Mouse (Mus musculus) spleen, postnatal 4 days (tissue): ENCODE results near the gene Sdc4.
A peak's percentile ranks its signal among the peaks of the same experiment; 100 is the strongest.

Experiments used
- DNase-seq, 2 experiments: peaks; one replicate each; pipeline ENCODE4 v3.0.0; 2022; ENCODE audit warnings: low spot score in 2 of 2

Gene Sdc4

GRCm38 (mm10) chr2:164449341-164450042 lies 5.8 kb upstream of the Sdc4 start:
- no peak for DNase-seq

DNA sequence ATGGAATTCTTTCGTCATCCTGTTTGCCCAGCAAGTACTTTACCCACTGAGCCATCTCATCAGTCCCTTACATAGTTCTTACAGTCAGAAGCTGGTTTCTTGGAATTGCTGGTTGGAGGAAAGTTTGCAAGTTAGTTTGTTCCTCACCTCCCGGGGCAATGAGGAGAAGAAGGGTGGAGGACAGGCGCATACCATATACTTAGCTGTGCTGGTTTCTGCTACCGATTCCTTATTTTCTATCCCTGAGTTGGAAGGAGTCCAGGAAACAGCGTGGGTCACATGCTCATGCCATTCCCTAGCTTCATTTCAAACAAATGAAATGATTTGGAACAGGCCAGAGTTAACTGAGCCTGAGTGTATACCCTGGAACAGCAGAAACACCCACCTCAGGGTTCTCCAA lies 5.2 kb upstream of the Sdc4 start:
- DNase-seq, result no peak

GRCm38 (mm10) chr2:164448140-164448539 lies 4.5 kb upstream of the Sdc4 start:
- no peak for DNase-seq

- DNase-seq, result no peak
Observed at GRCm38 (mm10) chr2:164446086-164446469, 2.4 kb upstream of the Sdc4 start.

DNA sequence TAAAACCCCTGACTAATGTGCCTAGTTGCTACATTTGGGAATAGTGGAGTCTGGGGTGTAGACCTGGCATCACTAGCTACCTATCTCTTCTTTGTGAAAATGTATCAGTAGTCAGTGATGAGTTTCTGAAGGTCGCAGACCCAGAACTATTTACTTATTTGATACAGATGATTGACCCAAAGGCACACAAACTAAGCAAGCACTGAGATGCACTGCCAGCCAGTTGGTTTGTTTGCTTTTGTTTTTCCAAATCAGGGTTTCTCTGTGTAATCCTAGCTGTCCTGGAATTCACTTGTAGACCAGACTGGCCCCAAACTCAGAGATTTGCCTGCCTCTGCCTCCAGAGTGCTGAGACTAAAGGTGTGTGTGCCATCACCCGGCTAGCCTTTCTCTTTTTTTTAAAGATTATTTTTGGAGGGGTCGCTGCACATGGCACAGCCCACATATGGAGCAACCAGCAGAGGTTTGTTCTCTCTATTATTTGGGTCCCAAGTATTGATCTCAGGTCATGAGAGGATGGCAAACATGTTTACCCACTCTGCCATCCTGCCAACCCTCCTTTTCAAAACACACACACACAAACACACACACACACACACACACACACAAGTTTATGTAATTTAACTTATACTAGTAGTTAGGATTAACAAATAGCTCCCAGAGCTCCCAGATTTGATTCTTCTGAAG lies 1.9 kb upstream of the Sdc4 start:
- DNase-seq, result no peak

DNA sequence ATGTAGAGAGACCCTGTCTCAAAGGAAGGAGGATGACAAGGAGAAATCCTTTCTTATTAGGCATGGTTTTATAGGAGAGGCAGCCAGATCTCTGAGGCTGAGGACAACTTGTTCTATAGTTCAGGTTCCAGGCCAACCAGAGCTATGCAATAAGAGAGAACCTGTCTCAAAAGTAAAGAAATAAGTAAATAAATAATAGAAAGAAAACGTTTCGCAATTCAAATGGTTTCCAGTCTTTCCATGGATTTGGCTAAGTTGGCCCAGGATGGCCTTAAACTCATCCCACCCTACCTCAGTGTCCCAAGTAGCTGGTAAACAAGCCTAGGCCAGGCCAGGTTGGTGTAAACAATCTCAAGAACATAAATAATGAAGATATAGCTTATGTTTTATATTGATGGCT lies 1.0 kb upstream of the Sdc4 start:
- DNase-seq, result no peak

DNA sequence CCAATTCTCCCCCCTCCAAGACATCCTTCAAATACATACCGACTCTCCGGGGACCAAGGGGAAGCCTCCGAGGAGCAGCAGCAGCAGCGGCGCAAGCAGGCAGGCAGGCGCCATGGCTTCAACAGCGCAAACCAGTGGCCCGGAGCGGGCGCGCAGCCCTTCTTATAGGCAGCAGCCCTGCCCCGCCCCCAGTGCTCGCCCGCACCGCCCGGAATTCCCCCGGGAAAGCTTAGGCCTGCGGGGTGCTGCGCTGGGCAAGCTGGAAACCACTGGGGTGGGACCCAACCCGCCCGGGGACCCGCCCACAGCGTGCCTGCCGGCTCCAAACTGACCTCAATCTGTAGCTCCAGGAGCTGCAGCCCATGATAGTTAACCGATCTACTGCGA lies 643 bp downstream of the Sdc4 start:
- peak; percentile 69 to 87 for DNase-seq

DNA sequence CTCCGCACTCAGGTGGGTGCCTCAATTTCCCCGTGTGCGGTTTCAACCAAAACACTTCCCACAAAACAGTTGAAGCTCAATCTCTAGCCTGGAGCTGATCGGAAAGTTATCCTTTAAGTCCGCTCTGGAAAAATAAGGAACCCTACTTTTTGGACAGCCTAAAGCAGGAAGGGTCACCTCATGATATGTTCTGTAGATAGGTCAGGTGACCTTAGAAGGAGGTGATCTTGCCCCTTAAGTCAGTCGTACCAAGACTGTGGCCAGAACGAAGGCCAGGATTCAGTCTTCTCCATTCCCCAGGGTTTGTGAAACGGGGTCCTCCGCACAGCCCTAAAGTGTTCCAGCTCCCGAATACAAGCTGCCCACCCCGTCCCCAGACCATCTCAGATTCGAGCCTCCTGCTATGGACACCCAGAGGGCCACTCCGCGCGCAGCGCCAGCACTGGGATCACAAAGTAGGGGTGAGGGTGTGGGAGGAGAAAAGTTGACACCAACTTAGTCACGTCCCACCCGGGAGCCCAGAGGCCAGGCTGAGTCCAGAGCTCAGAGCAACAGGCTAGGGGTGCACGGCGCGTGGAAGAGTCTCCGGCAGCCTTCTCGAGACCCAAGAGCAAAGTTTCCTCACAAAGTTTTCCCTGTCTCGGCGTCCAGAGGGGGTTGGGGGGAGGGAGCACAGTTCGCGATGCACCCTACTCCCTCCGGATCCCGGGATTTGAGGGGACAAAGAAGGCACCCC lies 1.2 kb downstream of the Sdc4 start:
- no peak for DNase-seq

DNA sequence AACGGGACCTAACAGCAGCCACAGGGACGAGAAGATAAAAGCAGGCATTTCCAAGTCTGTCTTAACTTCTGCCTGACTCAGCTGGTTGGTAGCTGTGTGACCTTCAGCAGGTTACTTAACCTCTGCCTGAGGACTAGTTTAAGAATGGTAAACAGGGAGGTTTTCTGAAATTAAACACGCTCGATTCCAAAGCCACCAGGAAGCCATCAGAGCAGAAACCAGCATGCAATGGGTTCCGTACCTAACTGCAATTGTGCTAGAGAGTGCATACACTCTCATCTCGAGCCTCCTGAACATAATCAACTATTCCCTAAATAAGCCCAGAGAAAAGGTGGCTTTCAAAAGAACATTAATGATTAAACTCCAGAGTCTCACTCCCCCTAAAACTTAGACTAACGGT lies 2.0 kb downstream of the Sdc4 start:
- no peak for DNase-seq

DNA sequence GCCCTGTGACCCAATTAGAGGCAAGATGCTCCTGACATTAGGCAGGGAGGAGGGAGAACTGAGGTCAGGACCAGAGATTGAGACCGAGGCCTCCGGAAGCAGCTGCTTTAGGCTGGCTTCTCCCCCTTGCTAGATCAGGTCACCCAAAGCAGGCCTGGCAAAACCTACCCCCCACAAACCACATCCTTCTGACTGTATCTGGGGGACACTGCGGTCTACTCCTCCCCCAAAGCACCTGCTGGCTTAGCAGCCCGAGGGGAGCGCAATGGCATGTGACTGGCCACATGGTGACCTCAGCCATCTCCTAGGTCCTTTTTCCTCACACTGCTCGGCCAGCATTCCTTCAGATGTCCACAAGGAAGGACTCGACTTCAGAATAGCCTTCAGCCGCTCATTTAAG lies 2.5 kb downstream of the Sdc4 start:
- peak; percentile 55 to 73 for DNase-seq

- no peak for DNase-seq
Observed at GRCm38 (mm10) chr2:164440314-164440713, 3.4 kb downstream of the Sdc4 start.

- no peak for DNase-seq
Observed at GRCm38 (mm10) chr2:164439001-164439421, 4.7 kb downstream of the Sdc4 start.

GRCm38 (mm10) chr2:164438257-164438656 lies 5.4 kb downstream of the Sdc4 start:
- DNase-seq, result no peak

GRCm38 (mm10) chr2:164437710-164438109 lies 6.0 kb downstream of the Sdc4 start:
- no peak for DNase-seq

DNA sequence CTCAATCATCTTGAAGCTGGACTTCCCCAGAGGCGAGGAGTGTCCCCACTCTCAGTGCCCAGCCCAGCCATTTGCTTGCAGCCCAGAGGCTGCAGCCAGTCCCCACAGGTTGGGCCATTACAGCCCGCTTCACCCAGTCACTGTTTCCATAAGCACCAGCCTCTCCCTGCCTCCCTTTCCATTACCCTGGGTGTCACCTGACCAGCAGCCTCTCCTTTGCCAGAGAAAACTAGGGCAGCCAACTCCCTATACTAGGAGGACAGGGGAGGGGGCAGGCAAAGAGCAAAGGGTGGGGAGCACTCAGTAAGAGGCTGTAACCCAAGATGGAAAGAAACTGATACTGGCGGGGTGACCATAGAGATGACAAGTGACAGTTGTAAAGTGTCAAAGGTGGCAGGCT lies 6.7 kb downstream of the Sdc4 start:
- DNase-seq, result no peak

GRCm38 (mm10) chr2:164436215-164436913 lies 7.3 kb downstream of the Sdc4 start:
- no peak for DNase-seq

GRCm38 (mm10) chr2:164435216-164436090 lies 8.2 kb downstream of the Sdc4 start:
- no peak for DNase-seq

- no peak for DNase-seq
Observed at GRCm38 (mm10) chr2:164434681-164435080, 9.0 kb downstream of the Sdc4 start.

GRCm38 (mm10) chr2:164433278-164433895 lies 10.3 kb downstream of the Sdc4 start:
- no peak for DNase-seq

- no peak for DNase-seq
Observed at GRCm38 (mm10) chr2:164432541-164433191, 11.0 kb downstream of the Sdc4 start.
